Mouse (Mus musculus): Measurements from ENCODE around the gene Wdr74. TPM values are rescaled to one million over a fixed set of nuclear protein-coding genes. Genes with fewer than 3 reads are reported as not detected.

Wdr74 gene
- polyA plus RNA-seq, 1 experiment from 2014 or later, result 40.0 TPM

- no peak for ATAC-seq (ENCODE audit: low read depth)
- H3K27ac ChIP-seq (ENCODE audit: low read length), result 0 out of 2 replicates have a peak overlapping the region, but pooled peaks have one; percentile 8
- peaks cover 38% of the 10 kb centered on the region for H3K4me1 ChIP-seq (ENCODE audit: control insufficient read depth, low read depth, low read length)
- H3K9me3 ChIP-seq (replicated peaks; ENCODE audit: control insufficient read depth, low read length), result no peaks in the 10 kb centered on the region
- H3K9ac ChIP-seq (ENCODE audit: low read depth, low read length), result no peak overlapping the region
- WGBS (ENCODE audit: insufficient replicate concordance), result 74% methylated on average over 7 of the region's 7 CpGs
- H3K27me3 ChIP-seq (ENCODE audit: control insufficient read depth, insufficient read depth, low read depth, low read length), result no peaks in the 10 kb centered on the region
- no peak overlapping the region for H3K4me3 ChIP-seq (ENCODE audit: low read depth, low read length)
- no peak overlapping the region for H3K4me2 ChIP-seq (ENCODE audit: low read depth, low read length)
- H3K36me3 ChIP-seq (ENCODE audit: control insufficient read depth, insufficient read depth), result peaks cover 48% of the 10 kb centered on the region
These were observed 29.4 kb upstream of the Wdr74 start for GRCm38 (mm10) chr19:8706132-8706667.

DNA sequence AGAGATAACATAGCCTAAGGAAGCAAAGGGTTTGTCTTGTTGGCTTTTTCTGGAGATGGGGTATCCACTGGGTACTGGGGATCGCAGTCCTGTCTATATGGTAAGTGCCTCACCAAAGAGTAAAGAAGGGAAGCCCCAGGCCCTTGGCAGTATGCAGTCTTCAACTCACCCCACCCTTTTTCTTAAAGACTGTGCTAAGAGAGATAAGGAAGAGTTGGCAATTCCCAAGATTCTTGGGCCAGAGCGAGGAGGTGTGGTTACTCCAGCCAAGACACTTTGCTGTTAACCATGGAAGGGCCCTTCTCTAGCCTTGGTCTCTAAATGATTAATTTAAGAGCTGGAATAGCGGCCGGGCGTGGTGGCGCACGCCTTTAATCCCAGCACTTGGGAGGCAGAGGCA, 28.7 kb upstream of the Wdr74 start:
- H3K4me1 ChIP-seq (ENCODE audit: control insufficient read depth, low read depth, low read length), result peaks cover 43% of the 10 kb centered on the region
- no peak overlapping the region for H3K9ac ChIP-seq (ENCODE audit: low read depth, low read length)
- H3K27me3 ChIP-seq (ENCODE audit: control insufficient read depth, insufficient read depth, low read depth, low read length), result no peaks in the 10 kb centered on the region
- no peak overlapping the region for H3K4me2 ChIP-seq (ENCODE audit: low read depth, low read length)
- H3K9me3 ChIP-seq (replicated peaks; ENCODE audit: control insufficient read depth, low read length), result no peaks in the 10 kb centered on the region
- peaks cover 55% of the 10 kb centered on the region for H3K36me3 ChIP-seq (ENCODE audit: control insufficient read depth, insufficient read depth)
- 0 out of 2 replicates have a peak overlapping the region, but pooled peaks have one; percentile 8 for H3K27ac ChIP-seq (ENCODE audit: low read length)
- H3K4me3 ChIP-seq (ENCODE audit: low read depth, low read length), result no peak overlapping the region
- 77% methylated on average over 7 of the region's 7 CpGs for WGBS (ENCODE audit: insufficient replicate concordance)
- peak; percentile 59 for ATAC-seq (ENCODE audit: low read depth)

DNA sequence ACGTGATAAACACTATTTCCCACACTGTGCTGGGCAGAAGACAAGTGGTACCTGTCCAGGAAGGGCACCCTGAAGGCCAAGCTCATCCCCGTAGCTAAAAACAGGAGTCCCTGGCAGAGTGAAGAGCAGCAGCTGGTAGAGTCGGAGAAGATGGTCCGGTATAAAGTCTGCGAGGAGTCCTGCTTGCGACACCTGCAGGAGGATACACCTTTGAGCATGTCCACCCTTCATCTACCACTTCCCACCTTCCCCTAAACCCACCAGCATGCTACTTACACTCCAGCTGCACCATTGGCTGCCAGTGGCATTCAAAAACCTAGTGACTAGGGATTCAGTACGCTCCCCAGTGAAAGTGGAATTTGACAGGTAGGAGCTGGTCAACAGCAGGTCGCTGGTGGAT, 26.7 kb upstream of the Wdr74 start:
- Histone ChIP-seq H3K4me3 (ENCODE audit: low read depth, low read length) (no peak overlapping the region), H3K4me2 (ENCODE audit: low read depth, low read length) (no peak overlapping the region), H3K4me1 (ENCODE audit: control insufficient read depth, low read depth, low read length) (peaks cover 47% of the 10 kb centered on the region)

GRCm38 (mm10) chr19:8710057-8710456, 25.6 kb upstream of the Wdr74 start:
- no peaks in the 10 kb centered on the region for H3K27me3 ChIP-seq (ENCODE audit: control insufficient read depth, insufficient read depth, low read depth, low read length)
- H3K4me1 ChIP-seq (ENCODE audit: control insufficient read depth, low read depth, low read length), result peaks cover 51% of the 10 kb centered on the region
- H3K9ac ChIP-seq (ENCODE audit: low read depth, low read length), result peak overlapping the region; percentile 19; the same call in 1 of the 2 replicates
- ATAC-seq (ENCODE audit: low read depth), result no peak
- H3K4me2 ChIP-seq (ENCODE audit: low read depth, low read length), result peak overlapping the region; percentile 58
- H3K27ac ChIP-seq (ENCODE audit: low read length), result no peak overlapping the region
- no peaks in the 10 kb centered on the region for H3K9me3 ChIP-seq (replicated peaks; ENCODE audit: control insufficient read depth, low read length)
- H3K36me3 ChIP-seq (ENCODE audit: control insufficient read depth, insufficient read depth), result peaks cover 62% of the 10 kb centered on the region
- 96% methylated on average over 2 of the region's 2 CpGs for WGBS (ENCODE audit: insufficient replicate concordance)
- H3K4me3 ChIP-seq (ENCODE audit: low read depth, low read length), result peak overlapping the region; percentile 88; the same call in 1 of the 2 replicates

More for the DNA sequence above, 26.7 kb upstream of the Wdr74 start:
- peaks cover 62% of the 10 kb centered on the region for H3K36me3 ChIP-seq (ENCODE audit: control insufficient read depth, insufficient read depth)
- WGBS (ENCODE audit: insufficient replicate concordance), result 88% methylated on average over 8 of the region's 8 CpGs
- H3K27me3 ChIP-seq (ENCODE audit: control insufficient read depth, insufficient read depth, low read depth, low read length), result no peaks in the 10 kb centered on the region
- H3K27ac ChIP-seq (ENCODE audit: low read length), result no peak overlapping the region
- ATAC-seq (ENCODE audit: low read depth), result no peak
- H3K9me3 ChIP-seq (replicated peaks; ENCODE audit: control insufficient read depth, low read length), result no peaks in the 10 kb centered on the region
- H3K9ac ChIP-seq (ENCODE audit: low read depth, low read length), result no peak overlapping the region

GRCm38 (mm10) chr19:8711506-8711905, 24.1 kb upstream of the Wdr74 start:
- 59% methylated on average over 4 of the region's 4 CpGs for WGBS (ENCODE audit: insufficient replicate concordance)
- Histone ChIP-seq H3K9me3 (replicated peaks; ENCODE audit: control insufficient read depth, low read length) (no peaks in the 10 kb centered on the region), H3K36me3 (ENCODE audit: control insufficient read depth, insufficient read depth) (peaks cover 60% of the 10 kb centered on the region), H3K4me2 (ENCODE audit: low read depth, low read length) (peak overlapping the region; percentile 58), H3K9ac (ENCODE audit: low read depth, low read length) (peak overlapping the region; percentile 95), H3K27ac (ENCODE audit: low read length) (peak overlapping the region; percentile 92), H3K27me3 (ENCODE audit: control insufficient read depth, insufficient read depth, low read depth, low read length) (no peaks in the 10 kb centered on the region), H3K4me1 (ENCODE audit: control insufficient read depth, low read depth, low read length) (peaks cover 63% of the 10 kb centered on the region), H3K4me3 (ENCODE audit: low read depth, low read length) (peak overlapping the region; percentile 88)
- ATAC-seq (ENCODE audit: low read depth), result no peak

DNA sequence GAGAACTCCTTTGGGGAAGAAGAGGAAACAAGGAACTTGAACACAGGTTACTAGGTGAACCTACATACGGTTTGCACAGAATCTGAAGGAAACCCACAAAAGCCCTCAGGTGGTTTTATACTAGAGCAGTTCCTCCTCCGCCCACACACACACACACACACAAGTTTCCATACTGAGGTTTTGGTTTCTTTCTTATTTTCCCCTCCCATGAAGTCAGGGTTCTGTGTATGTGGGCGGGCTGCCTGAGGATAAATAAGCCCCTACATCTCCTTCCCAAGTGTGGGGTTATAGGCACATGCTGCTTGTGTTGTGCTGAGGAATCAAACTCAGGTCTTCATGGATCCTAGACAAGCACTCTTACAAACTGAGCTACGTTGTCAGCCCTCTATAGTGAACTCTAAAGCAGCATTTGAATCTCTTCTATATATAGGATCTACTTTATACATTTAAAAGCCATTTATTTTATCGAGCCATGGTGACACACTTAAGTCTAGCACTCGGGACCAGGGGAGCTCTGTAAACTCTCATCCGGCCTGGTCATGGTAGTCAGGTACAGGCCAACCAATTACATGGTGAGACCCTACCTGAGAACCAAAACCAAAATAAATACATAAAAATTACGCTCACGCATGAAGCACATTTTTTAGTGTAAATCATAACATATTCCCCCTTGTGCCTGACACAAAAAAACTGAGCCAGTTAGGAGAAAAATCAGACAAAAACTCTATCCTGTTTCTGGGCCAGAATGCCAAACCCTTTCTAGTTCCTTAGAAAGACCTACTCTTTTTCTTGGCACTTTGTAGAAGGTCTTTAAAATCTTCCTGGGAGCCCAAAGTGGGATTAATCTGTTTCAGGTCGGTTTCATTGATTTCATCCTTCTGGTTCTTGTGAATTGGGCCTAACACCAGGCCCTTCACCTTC, 23.4 kb upstream of the Wdr74 start:
- WGBS (ENCODE audit: insufficient replicate concordance), result 30% methylated on average over 10 of the region's 10 CpGs
- H3K36me3 ChIP-seq (ENCODE audit: control insufficient read depth, insufficient read depth), result peaks cover 54% of the 10 kb centered on the region
- H3K4me3 ChIP-seq (ENCODE audit: low read depth, low read length), result peak overlapping the region; percentile 88
- H3K9me3 ChIP-seq (replicated peaks; ENCODE audit: control insufficient read depth, low read length), result no peaks in the 10 kb centered on the region
- ATAC-seq (ENCODE audit: low read depth), result no peak
- H3K9ac ChIP-seq (ENCODE audit: low read depth, low read length), result peak overlapping the region; percentile 95
- peak overlapping the region; percentile 58 for H3K4me2 ChIP-seq (ENCODE audit: low read depth, low read length)
- H3K27me3 ChIP-seq (ENCODE audit: control insufficient read depth, insufficient read depth, low read depth, low read length), result no peaks in the 10 kb centered on the region
- peak overlapping the region; percentile 92 for H3K27ac ChIP-seq (ENCODE audit: low read length)
- H3K4me1 ChIP-seq (ENCODE audit: control insufficient read depth, low read depth, low read length), result peaks cover 64% of the 10 kb centered on the region

DNA sequence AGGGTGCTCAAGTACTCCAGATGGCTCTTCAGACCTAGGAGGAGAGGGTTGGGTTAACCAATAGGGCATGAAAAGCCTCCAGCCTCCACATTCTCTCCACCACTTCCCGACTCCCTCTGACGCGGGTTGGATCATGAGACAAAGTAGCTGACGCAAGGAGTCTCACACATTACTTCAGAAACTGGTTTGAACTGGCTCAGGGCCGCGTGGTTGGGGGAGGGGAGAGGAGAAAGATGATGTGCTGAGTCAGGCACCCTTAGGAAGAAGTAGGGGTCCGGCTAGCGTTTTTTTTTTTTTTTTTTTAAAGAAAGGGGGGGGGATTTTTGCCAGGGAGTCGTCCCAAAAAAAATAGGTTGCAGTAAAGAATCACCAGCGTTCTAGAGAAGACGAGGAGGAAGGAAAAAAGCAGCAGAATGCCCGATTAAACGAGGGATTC, 22.7 kb upstream of the Wdr74 start:
- peak; percentile 20 for ATAC-seq (ENCODE audit: low read depth)
- H3K27ac ChIP-seq (ENCODE audit: low read length), result peak overlapping the region; percentile 92
- peak overlapping the region; percentile 88 for H3K4me3 ChIP-seq (ENCODE audit: low read depth, low read length)
- H3K4me1 ChIP-seq (ENCODE audit: control insufficient read depth, low read depth, low read length), result peaks cover 66% of the 10 kb centered on the region
- peaks cover 47% of the 10 kb centered on the region for H3K36me3 ChIP-seq (ENCODE audit: control insufficient read depth, insufficient read depth)
- peak overlapping the region; percentile 58 for H3K4me2 ChIP-seq (ENCODE audit: low read depth, low read length)
- no peaks in the 10 kb centered on the region for H3K9me3 ChIP-seq (replicated peaks; ENCODE audit: control insufficient read depth, low read length)
- H3K27me3 ChIP-seq (ENCODE audit: control insufficient read depth, insufficient read depth, low read depth, low read length), result no peaks in the 10 kb centered on the region
- WGBS (ENCODE audit: insufficient replicate concordance), result 1% methylated on average over 13 of the region's 13 CpGs
- H3K9ac ChIP-seq (ENCODE audit: low read depth, low read length), result peak overlapping the region; percentile 95

GRCm38 (mm10) chr19:8713306-8713996, 22.2 kb upstream of the Wdr74 start:
- peak; percentile 82 for ATAC-seq (ENCODE audit: low read depth)
- peak overlapping the region; percentile 58 for H3K4me2 ChIP-seq (ENCODE audit: low read depth, low read length)
- H3K4me3 ChIP-seq (ENCODE audit: low read depth, low read length), result peak overlapping the region; percentile 88
- H3K9me3 ChIP-seq (replicated peaks; ENCODE audit: control insufficient read depth, low read length), result no peaks in the 10 kb centered on the region
- peak overlapping the region; percentile 92 for H3K27ac ChIP-seq (ENCODE audit: low read length)
- H3K9ac ChIP-seq (ENCODE audit: low read depth, low read length), result peak overlapping the region; percentile 95
- WGBS (ENCODE audit: insufficient replicate concordance), result under 1% methylated on average over 51 of the region's 51 CpGs
- H3K36me3 ChIP-seq (ENCODE audit: control insufficient read depth, insufficient read depth), result peaks cover 41% of the 10 kb centered on the region
- H3K27me3 ChIP-seq (ENCODE audit: control insufficient read depth, insufficient read depth, low read depth, low read length), result no peaks in the 10 kb centered on the region
- peaks cover 63% of the 10 kb centered on the region for H3K4me1 ChIP-seq (ENCODE audit: control insufficient read depth, low read depth, low read length)

Measured in liver, embryonic 16.5 days (tissue).